Mouse (Mus musculus): ENCODE data around the gene Lats1. TPM values are rescaled to one million over a fixed set of nuclear protein-coding genes. Genes with fewer than 3 reads are reported as not detected.
"Not testable (repeated sequence)": the region's sequence is repeated elsewhere in the genome, so short reads cannot be mapped to it uniquely, and the experiment has no call there.

The Lats1 gene
- polyA plus RNA-seq, 1 experiment = 0.95 TPM

DNA sequence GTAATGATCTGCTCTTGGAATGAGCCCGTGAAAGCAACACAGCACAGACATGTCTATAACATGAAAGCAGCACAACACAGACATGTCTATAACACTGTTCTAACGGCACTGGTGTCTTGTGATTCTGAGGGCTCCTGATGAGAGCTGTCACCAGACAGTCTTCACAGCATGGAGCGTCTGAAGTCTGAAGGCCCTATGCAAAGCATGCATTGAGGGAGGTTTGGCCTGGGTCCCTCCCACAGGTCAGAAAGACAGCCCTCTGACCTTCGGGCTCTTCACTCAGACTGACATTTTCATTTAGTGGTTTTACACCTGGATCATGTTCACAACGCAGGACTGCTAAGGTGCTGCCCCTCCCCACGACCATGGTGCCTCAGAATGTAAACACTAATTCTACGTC, 34.0 kb downstream of the Lats1 start:
- peaks cover 4% of the 10 kb centered on the region; the same call in 1 of the 2 replicates for H3K4me1 ChIP-seq
- H3K36me3 ChIP-seq (replicated peaks; ENCODE audit: low read length) = peaks cover 81% of the 10 kb centered on the region
- H3K4me3 ChIP-seq (replicated peaks) = no peak overlapping the region
- TF ChIP-seq FLI1 (IDR thresholded peaks at IDR 0.05; ENCODE audit: low read length) (no peak), GATA1 (IDR thresholded peaks at IDR 0.05; ENCODE audit: borderline replicate concordance, low read length) (no peak)
- H3K9me3 ChIP-seq = no peaks in the 10 kb centered on the region
- no peaks in the 10 kb centered on the region for H3K27me3 ChIP-seq (replicated peaks)

DNA sequence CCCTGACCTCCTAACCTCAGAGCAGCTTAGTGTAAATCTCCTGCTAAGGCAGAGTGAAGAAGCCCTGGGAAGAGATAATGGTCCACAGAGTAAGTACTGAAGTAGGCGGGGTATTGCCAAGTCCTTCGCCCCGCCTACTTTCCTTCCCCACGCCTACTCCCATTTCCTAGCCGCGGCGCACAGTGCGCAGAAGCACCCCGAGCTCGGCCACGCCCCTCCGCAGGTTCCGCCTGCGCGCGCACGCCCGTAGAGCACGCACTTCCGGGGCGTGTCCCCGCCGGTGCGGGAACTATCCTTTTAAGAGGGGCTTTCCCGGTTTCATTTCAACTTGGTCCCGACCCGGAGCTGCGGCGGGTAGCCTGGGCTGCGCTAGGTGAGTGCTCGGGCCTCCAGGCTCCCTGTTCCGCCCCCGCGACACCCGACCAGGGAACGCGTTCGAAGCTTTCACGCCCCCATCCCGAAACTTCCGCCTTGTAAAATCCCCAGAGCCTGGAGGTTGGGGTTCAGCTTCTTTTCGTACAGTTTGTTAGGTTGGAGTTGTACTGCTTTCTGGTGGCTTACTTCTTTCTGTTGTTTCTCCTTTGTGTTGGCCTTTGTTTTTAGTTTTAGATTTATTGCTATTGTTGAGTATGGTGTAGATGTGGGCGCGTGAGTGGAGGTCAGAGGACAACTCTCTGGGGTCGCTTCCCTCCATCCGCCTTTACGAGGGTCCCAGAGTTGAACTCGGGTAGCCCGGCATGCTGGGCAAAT, 44.9 kb downstream of the Lats1 start, which contains the start of gene Katna1:
Gene Katna1 (plus strand): TSS at position 250 of the 750 bp plus-strand sequence.
- Histone ChIP-seq H3K4me1 (peaks cover 47% of the 10 kb centered on the region), H3K4me3 (replicated peaks) (peak within 1 kb of the TSS; percentile 94), H3K27me3 (replicated peaks) (no peaks in the 10 kb centered on the region), H3K9me3 (no peaks in the 10 kb centered on the region), H3K36me3 (replicated peaks; ENCODE audit: low read length) (peaks cover 3% of the 10 kb centered on the region)
- TF ChIP-seq FLI1 (IDR thresholded peaks at IDR 0.05; ENCODE audit: low read length) (peak; percentile 45), GATA1 (IDR thresholded peaks at IDR 0.05; ENCODE audit: borderline replicate concordance, low read length) (no peak)

DNA sequence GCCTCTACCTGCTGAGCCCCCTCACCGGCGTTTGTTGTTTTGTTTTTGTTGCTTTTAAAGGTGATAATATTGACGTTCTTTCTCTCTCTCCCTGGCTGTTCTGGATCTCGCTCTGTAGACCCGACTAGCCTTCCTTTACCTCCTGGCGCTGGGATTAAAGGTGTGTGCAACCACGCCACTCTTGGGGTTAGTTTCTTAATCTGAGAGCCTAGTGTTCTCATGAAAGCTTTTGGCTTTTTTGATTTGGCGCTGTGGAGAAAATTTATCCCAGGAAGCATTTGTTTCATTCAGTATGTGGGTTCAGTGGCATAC, 45.4 kb downstream of the Lats1 start:
- Histone ChIP-seq H3K4me3 (replicated peaks) (peak overlapping the region; percentile 94), H3K27me3 (replicated peaks) (no peaks in the 10 kb centered on the region), H3K9me3 (no peaks in the 10 kb centered on the region), H3K4me1 (peaks cover 49% of the 10 kb centered on the region), H3K36me3 (replicated peaks; ENCODE audit: low read length) (peaks cover 3% of the 10 kb centered on the region)
- TF ChIP-seq FLI1 (IDR thresholded peaks at IDR 0.05; ENCODE audit: low read length) = no peak
- no peak for TF ChIP-seq GATA1 (IDR thresholded peaks at IDR 0.05; ENCODE audit: borderline replicate concordance, low read length)

DNA sequence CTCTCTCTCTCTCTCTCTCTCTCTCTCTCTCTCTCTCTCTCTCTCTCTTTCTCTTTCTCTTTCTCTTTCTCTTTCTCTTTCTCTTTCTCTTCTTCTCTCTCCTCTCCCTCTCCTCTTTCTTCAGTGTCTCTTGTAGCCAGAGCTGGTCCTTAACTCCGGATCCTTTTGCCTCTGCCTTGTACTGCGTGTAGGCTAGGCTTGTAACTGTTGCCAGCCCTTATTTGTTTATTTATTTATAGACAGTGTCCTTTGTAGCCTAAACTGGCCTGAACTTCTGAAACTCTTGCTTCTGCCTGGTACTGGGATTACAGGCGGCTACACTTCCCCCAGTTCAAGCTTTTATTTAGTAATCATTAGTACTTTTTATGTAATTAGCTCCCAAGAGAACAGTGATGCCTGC, 46.0 kb downstream of the Lats1 start:
- H3K36me3 ChIP-seq (replicated peaks; ENCODE audit: low read length) = peaks cover 3% of the 10 kb centered on the region
- peak overlapping the region; percentile 94 for H3K4me3 ChIP-seq (replicated peaks)
- no peaks in the 10 kb centered on the region for H3K27me3 ChIP-seq (replicated peaks)
- peaks cover 49% of the 10 kb centered on the region for H3K4me1 ChIP-seq
- TF ChIP-seq FLI1 (IDR thresholded peaks at IDR 0.05; ENCODE audit: low read length) (no peak), GATA1 (IDR thresholded peaks at IDR 0.05; ENCODE audit: borderline replicate concordance, low read length) (no peak)
- no peaks in the 10 kb centered on the region for H3K9me3 ChIP-seq

DNA sequence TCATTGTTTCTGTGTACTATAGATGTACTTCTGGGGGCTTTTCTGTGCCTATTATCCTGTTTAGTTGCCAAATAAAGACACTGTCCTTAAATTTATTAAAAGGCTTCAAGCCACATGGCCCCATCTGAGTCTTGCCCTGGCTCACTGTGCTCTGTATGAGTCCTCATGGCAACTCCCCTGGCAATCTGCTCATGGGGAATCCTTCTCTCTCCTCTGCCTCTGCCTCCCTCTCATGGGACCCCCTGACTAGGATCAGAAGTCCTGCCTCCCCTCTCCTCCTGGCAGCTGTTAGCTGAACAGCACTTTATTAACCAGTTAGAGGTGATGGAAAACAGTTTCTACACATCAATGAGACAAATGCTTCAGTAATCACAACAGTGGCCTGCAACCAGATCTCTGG, 50.6 kb downstream of the Lats1 start:
- H3K4me3 ChIP-seq (replicated peaks) = no peak overlapping the region
- TF ChIP-seq FLI1 (IDR thresholded peaks at IDR 0.05; ENCODE audit: low read length) = no peak
- TF ChIP-seq GATA1 (IDR thresholded peaks at IDR 0.05; ENCODE audit: borderline replicate concordance, low read length) = no peak
- peaks cover 3% of the 10 kb centered on the region for H3K36me3 ChIP-seq (replicated peaks; ENCODE audit: low read length)
- H3K9me3 ChIP-seq = no peaks in the 10 kb centered on the region
- H3K27me3 ChIP-seq (replicated peaks) = no peaks in the 10 kb centered on the region
- H3K4me1 ChIP-seq = peaks cover 48% of the 10 kb centered on the region

DNA sequence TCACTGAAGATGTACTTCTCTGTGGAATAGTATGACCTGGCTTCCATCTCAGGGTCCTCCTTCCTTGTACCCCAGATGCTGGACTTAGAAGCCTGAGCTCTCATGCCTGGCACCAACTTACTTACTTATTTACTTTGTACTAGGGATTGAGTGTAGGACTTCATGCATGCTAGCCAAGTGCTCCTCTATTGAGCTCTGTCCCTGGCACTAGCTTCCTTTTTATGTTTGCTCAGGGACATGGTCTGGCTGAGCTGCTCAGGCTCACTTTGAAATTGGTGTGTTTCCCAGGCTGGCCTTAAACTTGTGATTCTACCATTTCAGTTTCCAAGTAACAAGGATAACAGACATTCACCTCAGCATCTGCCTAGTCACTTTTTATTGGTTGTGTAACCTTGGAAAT, 56.1 kb downstream of the Lats1 start:
- no peaks in the 10 kb centered on the region for H3K27me3 ChIP-seq (replicated peaks)
- peaks cover 31% of the 10 kb centered on the region for H3K36me3 ChIP-seq (replicated peaks; ENCODE audit: low read length)
- no peaks in the 10 kb centered on the region for H3K9me3 ChIP-seq
- H3K4me1 ChIP-seq = peaks cover 42% of the 10 kb centered on the region
- TF ChIP-seq GATA1 (IDR thresholded peaks at IDR 0.05; ENCODE audit: borderline replicate concordance, low read length) (no peak), FLI1 (IDR thresholded peaks at IDR 0.05; ENCODE audit: low read length) (no peak)
- H3K4me3 ChIP-seq (replicated peaks) = no peak overlapping the region

DNA sequence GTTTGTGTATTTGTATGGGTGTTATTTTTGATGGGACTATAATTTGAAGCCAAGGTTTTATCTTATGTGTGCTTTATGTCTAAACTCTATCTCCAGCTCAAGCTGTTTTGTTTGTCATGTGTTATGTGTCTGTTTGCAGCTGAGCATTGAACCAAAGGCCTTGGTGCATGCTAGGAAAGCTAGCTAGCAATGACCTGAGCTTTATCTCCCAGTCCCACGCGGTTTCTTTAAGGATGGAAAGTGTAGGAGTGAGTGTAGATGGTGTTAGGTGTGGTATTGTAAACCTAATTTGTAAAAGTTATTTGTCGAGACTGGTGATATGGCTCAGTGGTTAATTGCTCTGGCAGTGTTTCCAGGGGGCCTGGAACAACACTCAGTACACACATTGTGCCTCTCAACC, 56.9 kb downstream of the Lats1 start:
- TF ChIP-seq GATA1 (IDR thresholded peaks at IDR 0.05; ENCODE audit: borderline replicate concordance, low read length) (no peak), FLI1 (IDR thresholded peaks at IDR 0.05; ENCODE audit: low read length) (no peak)
- Histone ChIP-seq H3K27me3 (replicated peaks) (no peaks in the 10 kb centered on the region), H3K4me3 (replicated peaks) (no peak overlapping the region)

DNA sequence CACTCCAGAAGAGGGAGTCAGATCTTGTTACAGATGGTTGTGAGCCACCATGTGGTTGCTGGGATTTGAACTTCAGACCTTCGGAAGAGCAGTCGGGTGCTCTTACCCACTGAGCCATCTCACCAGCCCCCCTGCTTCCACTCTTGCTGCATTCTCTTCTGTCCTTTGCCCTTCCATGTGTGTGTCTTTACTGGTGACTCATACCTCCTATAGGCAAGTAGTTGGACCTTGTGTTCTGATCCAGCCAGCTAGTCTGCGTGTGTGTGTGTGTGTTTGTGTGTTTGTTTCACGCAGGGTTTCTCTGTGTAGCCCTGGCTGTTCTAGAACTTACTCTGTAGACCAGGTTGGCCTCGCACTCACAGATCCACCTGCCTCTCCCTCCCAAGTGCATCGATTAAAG, 64.5 kb downstream of the Lats1 start:
- not testable (repeated sequence) for H3K4me3 ChIP-seq (replicated peaks); H3K27me3 ChIP-seq (replicated peaks); H3K9me3 ChIP-seq; H3K4me1 ChIP-seq
- H3K36me3 ChIP-seq (replicated peaks; ENCODE audit: low read length) = peaks cover 79% of the 10 kb centered on the region

More for the DNA sequence above, 56.9 kb downstream of the Lats1 start:
- Histone ChIP-seq H3K36me3 (replicated peaks; ENCODE audit: low read length) (peaks cover 37% of the 10 kb centered on the region), H3K4me1 (peaks cover 42% of the 10 kb centered on the region), H3K9me3 (no peaks in the 10 kb centered on the region)

DNA sequence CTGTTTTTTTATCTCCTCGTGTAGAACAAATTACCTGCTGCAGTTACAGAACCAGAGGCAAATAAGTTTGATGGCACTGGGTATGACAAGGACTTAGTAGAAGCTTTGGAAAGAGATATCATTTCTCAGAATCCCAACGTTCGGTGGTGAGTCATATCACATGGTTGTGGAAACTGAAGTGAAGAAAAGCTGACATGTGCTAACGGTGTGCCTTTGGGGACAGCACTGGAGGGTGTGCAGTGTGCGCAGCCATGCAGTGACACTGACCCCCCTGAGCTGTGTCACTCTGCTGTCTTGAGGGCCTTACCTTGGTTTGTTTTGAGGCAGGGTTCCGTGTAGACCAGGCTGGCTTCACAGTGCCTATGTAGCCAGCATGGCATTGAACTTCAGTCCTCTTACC, 67.7 kb downstream of the Lats1 start:
- Histone ChIP-seq H3K36me3 (replicated peaks; ENCODE audit: low read length) (peaks cover 75% of the 10 kb centered on the region), H3K4me1 (peaks cover 4% of the 10 kb centered on the region; the same call in 1 of the 2 replicates), H3K27me3 (replicated peaks) (no peaks in the 10 kb centered on the region), H3K4me3 (replicated peaks) (no peak overlapping the region), H3K9me3 (no peaks in the 10 kb centered on the region)
- TF ChIP-seq GATA1 (IDR thresholded peaks at IDR 0.05; ENCODE audit: borderline replicate concordance, low read length) (no peak), FLI1 (IDR thresholded peaks at IDR 0.05; ENCODE audit: low read length) (no peak)

DNA sequence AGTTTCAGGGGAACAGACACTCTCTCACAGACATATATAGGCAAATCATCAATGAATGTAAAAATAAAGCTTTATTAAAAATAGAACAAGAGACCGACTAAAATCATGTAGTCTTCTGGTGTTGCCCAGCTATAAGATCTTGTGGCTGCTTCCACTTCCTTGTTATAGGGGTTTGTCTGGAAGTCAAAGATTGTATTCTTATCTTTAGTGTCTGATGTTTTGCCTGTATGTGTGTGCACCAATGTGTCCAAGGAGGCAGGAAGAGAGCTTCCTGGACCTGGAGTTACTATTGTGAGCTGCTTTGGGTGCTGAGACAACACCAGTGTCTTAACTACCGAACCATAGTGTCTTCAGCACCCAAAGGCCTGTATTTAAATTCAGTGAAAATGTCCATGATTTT, 76.5 kb downstream of the Lats1 start:
- Histone ChIP-seq H3K27me3 (replicated peaks) (no peaks in the 10 kb centered on the region), H3K4me3 (replicated peaks) (no peak overlapping the region), H3K4me1 (peaks cover 20% of the 10 kb centered on the region), H3K9me3 (no peaks in the 10 kb centered on the region), H3K36me3 (replicated peaks; ENCODE audit: low read length) (peaks cover 81% of the 10 kb centered on the region)
- TF ChIP-seq FLI1 (IDR thresholded peaks at IDR 0.05; ENCODE audit: low read length) (no peak), GATA1 (IDR thresholded peaks at IDR 0.05; ENCODE audit: borderline replicate concordance, low read length) (no peak)

Other genes with a start within 250 kb of the Lats1 start
- 0.07 TPM in 1 of 2 replicates, not detected in the other for gene Ulbp1, start 207.6 kb upstream of the Lats1 start, polyA plus RNA-seq (2012; ENCODE audit: insufficient read depth, low replicate concordance)
- gene Lrp11, start 91.4 kb upstream of the Lats1 start, polyA plus RNA-seq (2012; ENCODE audit: insufficient read depth, low replicate concordance) = 0.56 TPM in 1 of 2 replicates, not detected in the other
- 0.50 TPM in 1 of 2 replicates, not detected in the other for gene Nup43, start 13.7 kb upstream of the Lats1 start, polyA plus RNA-seq (2012; ENCODE audit: insufficient read depth, low replicate concordance)
- gene Pcmt1, start 78 bp upstream of the Lats1 start, polyA plus RNA-seq (2012; ENCODE audit: insufficient read depth, low replicate concordance) = 15.2 and 46.3 TPM in 2 replicates
- 2.1 TPM in 1 of 2 replicates, not detected in the other for gene Katna1, start 44.8 kb downstream of the Lats1 start, polyA plus RNA-seq (2012; ENCODE audit: insufficient read depth, low replicate concordance)
- gene Ginm1, start 111.6 kb downstream of the Lats1 start, polyA plus RNA-seq (2012; ENCODE audit: insufficient read depth, low replicate concordance) = 26.3 and 36.1 TPM in 2 replicates
- gene Ppil4, start 111.7 kb downstream of the Lats1 start, polyA plus RNA-seq (2012; ENCODE audit: insufficient read depth, low replicate concordance) = 0.63 and 3.8 TPM in 2 replicates
- gene Zc3h12d, start 151.3 kb downstream of the Lats1 start, polyA plus RNA-seq (2012; ENCODE audit: insufficient read depth, low replicate concordance) = 0.34 and 0.40 TPM in 2 replicates

All from megakaryocyte, embryonic 14.5 days (primary cell).